Mouse (Mus musculus): Measurements from ENCODE around the gene Ddx41. TPM values are rescaled to one million over a fixed set of nuclear protein-coding genes. Genes with fewer than 3 reads are reported as not detected.

Gene Ddx41
- polyA plus RNA-seq, 1 experiment from 2014 or later: 55.3 TPM

Small RNA genes within 50 kb of the gene (microRNA-seq; reads per million reads assigned to microRNA genes)
- 2.1 reads per million, percentile 2 among the genes with 10 or more reads in this experiment for gene Mir6945

Other genes with a start within 250 kb of the Ddx41 start
- 347 and 353 TPM in 2 replicates for gene Prelid1, start 216.2 kb downstream of the Ddx41 start, polyA plus RNA-seq (2015; fragmentation: Nextera tagmentation; extraction: Ambion mirVana)
- 95.4 and 97.6 TPM in 2 replicates for gene Rab24, start 214.7 kb downstream of the Ddx41 start, polyA plus RNA-seq (2015; fragmentation: Nextera tagmentation; extraction: Ambion mirVana)
- 10.9 and 12.4 TPM in 2 replicates for gene Mxd3, start 206.8 kb downstream of the Ddx41 start, polyA plus RNA-seq (2015; fragmentation: Nextera tagmentation; extraction: Ambion mirVana)
- gene Lman2, start 173.9 kb downstream of the Ddx41 start, polyA plus RNA-seq (2015; fragmentation: Nextera tagmentation; extraction: Ambion mirVana): 44.9 and 51.5 TPM in 2 replicates
- 0.27 and 0.44 TPM in 2 replicates for gene Rgs14, start 166.9 kb downstream of the Ddx41 start, polyA plus RNA-seq (2015; fragmentation: Nextera tagmentation; extraction: Ambion mirVana)
- 0.05 TPM in 1 of 2 replicates, not detected in the other for gene Slc34a1, start 138.5 kb downstream of the Ddx41 start, polyA plus RNA-seq (2015; fragmentation: Nextera tagmentation; extraction: Ambion mirVana)
- 1.1 and 1.4 TPM in 2 replicates for gene Pfn3, start 121.4 kb downstream of the Ddx41 start, polyA plus RNA-seq (2015; fragmentation: Nextera tagmentation; extraction: Ambion mirVana)
- 0.14 and 0.38 TPM in 2 replicates for gene F12, start 109.9 kb downstream of the Ddx41 start, polyA plus RNA-seq (2015; fragmentation: Nextera tagmentation; extraction: Ambion mirVana)
- gene Grk6, start 91.6 kb downstream of the Ddx41 start, polyA plus RNA-seq (2015; fragmentation: Nextera tagmentation; extraction: Ambion mirVana): 15.8 and 25.0 TPM in 2 replicates
- 4.4 and 4.9 TPM in 2 replicates for gene Prr7, start 72.4 kb downstream of the Ddx41 start, polyA plus RNA-seq (2015; fragmentation: Nextera tagmentation; extraction: Ambion mirVana)
- 482 and 556 TPM in 2 replicates for gene Dbn1, start 48.5 kb downstream of the Ddx41 start, polyA plus RNA-seq (2015; fragmentation: Nextera tagmentation; extraction: Ambion mirVana)
- 161 and 177 TPM in 2 replicates for gene Pdlim7, start 23.0 kb downstream of the Ddx41 start, polyA plus RNA-seq (2015; fragmentation: Nextera tagmentation; extraction: Ambion mirVana)
- 3.6 and 4.3 TPM in 2 replicates for gene Dok3, start 7.4 kb downstream of the Ddx41 start, polyA plus RNA-seq (2015; fragmentation: Nextera tagmentation; extraction: Ambion mirVana)
- gene Fam193b, start 34.5 kb upstream of the Ddx41 start, polyA plus RNA-seq (2015; fragmentation: Nextera tagmentation; extraction: Ambion mirVana): 41.1 and 50.0 TPM in 2 replicates
- 102 TPM in 2 replicates for gene Tmed9, start 37.1 kb upstream of the Ddx41 start, polyA plus RNA-seq (2015; fragmentation: Nextera tagmentation; extraction: Ambion mirVana)
- gene B4galt7, start 63.2 kb upstream of the Ddx41 start, polyA plus RNA-seq (2015; fragmentation: Nextera tagmentation; extraction: Ambion mirVana): 40.9 and 42.3 TPM in 2 replicates
- gene Caml, start 86.3 kb upstream of the Ddx41 start, polyA plus RNA-seq (2015; fragmentation: Nextera tagmentation; extraction: Ambion mirVana): 97.4 and 108 TPM in 2 replicates
- gene Ddx46, start 98.4 kb upstream of the Ddx41 start, polyA plus RNA-seq (2015; fragmentation: Nextera tagmentation; extraction: Ambion mirVana): 21.5 and 23.1 TPM in 2 replicates
- gene B230219D22Rik, start 156.5 kb upstream of the Ddx41 start, polyA plus RNA-seq (2015; fragmentation: Nextera tagmentation; extraction: Ambion mirVana): 65.5 and 73.6 TPM in 2 replicates
- 142 and 149 TPM in 2 replicates for gene Txndc15, start 178.0 kb upstream of the Ddx41 start, polyA plus RNA-seq (2015; fragmentation: Nextera tagmentation; extraction: Ambion mirVana)
- 26.1 and 26.5 TPM in 2 replicates for gene Pcbd2, start 190.7 kb upstream of the Ddx41 start, polyA plus RNA-seq (2015; fragmentation: Nextera tagmentation; extraction: Ambion mirVana)
- gene Catsper3, start 247.9 kb upstream of the Ddx41 start, polyA plus RNA-seq (2015; fragmentation: Nextera tagmentation; extraction: Ambion mirVana): 0.19 TPM in 1 of 2 replicates, not detected in the other